Mouse (Mus musculus): ENCODE data around the gene 2410004P03Rik.

The 2410004P03Rik gene

GRCm38 (mm10) chr12:17011100-17011870, at the start of gene 2410004P03Rik:
TSS of gene 2410004P03Rik (minus strand) at chr12:17011727.
- in situ Hi-C loops (cut with MboI, MseI) = no loop called here

DNA sequence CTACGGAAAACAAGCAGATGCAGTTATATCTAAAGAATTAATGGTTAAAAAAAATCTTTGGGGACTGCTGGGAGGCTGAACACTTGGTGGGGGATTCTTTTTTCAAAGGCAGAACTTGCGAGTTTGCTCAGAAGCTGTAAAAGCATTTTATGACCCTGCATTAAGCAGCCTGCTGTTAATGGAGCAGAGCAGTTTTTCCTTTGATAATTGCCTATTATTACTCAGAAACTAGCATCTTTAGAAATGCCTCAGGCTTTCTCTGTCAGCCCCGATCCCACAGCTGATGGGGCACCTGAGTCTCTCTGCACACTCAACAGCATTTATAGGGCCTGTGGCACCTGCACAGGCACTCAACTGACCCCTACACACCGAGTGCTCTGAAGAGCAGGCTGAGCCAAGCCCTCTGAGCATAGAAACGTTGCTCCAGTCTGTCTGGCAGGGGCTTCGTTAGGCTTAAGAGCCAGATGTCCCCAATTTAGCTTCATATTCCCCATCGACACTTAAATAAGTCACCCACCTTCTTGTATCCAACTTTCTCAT, 49.7 kb upstream of the 2410004P03Rik start:
- in situ Hi-C loops (cut with MboI, MseI) = no loop called here

- in situ Hi-C loops (cut with MboI, MseI) = no loop called here
Measured at GRCm38 (mm10) chr12:17058490-17058889, 47.0 kb upstream of the 2410004P03Rik start.

GRCm38 (mm10) chr12:17057110-17057509, 45.6 kb upstream of the 2410004P03Rik start:
- in situ Hi-C loops (cut with MboI, MseI) = no loop called here

DNA sequence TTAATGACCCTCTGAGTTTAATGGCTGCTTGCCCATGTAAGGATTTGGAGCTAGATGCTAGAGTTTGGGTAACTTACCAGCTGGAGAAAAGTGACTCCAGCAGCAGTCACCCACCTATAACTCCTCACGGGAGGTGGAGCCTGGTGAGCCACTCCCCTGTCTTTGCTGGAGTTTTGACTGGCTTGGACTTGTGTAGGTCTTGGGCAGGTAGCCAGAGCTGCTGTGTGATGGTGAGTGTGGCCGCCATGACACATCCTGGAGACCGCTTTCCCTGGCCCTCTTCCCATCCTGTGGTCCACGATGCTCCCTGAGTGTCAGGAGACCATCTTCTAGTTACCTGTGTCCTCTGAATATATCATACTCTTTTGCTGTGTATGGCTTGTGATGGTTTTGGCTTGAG, 44.2 kb upstream of the 2410004P03Rik start:
- in situ Hi-C loops (cut with MboI, MseI) = no loop called here

GRCm38 (mm10) chr12:17054691-17055090, 43.2 kb upstream of the 2410004P03Rik start:
- in situ Hi-C loops (cut with MboI, MseI) = no loop called here

DNA sequence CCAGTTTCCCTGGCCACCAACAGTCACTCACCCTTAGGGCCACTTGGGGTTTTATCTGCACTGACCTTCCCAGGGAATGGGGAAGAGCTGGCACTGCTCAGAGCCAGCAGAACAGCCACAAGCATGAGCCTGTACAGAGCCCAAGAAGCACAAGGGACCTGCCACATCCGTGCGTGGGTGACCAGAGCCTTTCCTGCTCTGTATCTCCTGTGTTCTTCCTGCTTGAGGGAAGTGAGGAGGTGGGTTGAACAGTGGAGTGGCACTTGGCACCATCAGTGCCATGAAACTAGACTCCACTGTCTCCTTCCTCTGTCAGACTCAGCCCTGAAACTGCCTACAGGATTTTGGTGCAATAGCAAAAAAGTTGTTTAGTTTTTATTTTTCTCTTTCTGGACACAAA, 41.1 kb upstream of the 2410004P03Rik start:
- in situ Hi-C loops (cut with MboI, MseI) = no loop called here

DNA sequence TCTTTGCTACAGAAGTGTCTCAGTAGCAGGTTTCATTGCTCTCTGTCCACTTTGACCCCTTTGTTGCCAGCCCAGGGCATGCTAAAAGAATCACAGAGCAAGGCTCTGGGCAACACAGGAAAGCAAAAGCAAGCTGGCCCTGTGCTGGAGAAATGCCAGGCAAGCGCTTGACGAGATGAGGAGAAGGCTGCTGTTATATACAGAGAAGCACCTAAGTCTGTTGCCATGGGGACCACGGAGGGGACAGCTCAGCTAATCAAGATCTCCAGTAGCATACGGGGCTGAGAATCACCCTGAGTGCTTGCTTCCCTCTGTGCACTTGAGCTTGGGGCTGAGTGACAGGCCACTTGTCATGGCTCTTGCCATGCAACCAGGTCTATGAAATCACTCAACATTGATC, 39.5 kb upstream of the 2410004P03Rik start:
- in situ Hi-C loops (cut with MboI, MseI) = no loop called here

GRCm38 (mm10) chr12:17049796-17050195, 38.3 kb upstream of the 2410004P03Rik start:
- in situ Hi-C loops (cut with MboI, MseI) = no loop called here

- in situ Hi-C loops (cut with MboI, MseI) = no loop called here
Measured at GRCm38 (mm10) chr12:17048979-17049612, 37.6 kb upstream of the 2410004P03Rik start.

DNA sequence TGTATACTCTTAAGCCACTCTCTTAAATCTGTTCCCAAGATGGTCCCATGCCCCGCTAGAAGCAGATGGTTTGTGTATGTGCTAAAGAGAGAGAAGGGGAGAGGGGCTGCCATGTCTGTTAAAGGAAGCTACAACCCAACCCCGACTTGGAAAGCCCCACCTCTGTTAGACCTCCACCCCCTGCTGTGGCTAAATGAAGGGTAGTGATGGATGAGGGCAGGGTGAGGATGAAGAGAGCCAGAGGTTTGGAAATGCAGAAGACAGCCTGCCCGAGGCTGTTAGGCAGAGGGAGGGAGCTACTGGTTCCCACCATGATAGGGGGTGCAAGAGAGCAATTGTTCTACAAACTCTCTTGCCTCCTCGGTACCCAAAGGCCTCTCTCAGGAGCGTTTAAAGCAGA, 31.8 kb upstream of the 2410004P03Rik start:
- in situ Hi-C loops (cut with MboI, MseI) = no loop called here

DNA sequence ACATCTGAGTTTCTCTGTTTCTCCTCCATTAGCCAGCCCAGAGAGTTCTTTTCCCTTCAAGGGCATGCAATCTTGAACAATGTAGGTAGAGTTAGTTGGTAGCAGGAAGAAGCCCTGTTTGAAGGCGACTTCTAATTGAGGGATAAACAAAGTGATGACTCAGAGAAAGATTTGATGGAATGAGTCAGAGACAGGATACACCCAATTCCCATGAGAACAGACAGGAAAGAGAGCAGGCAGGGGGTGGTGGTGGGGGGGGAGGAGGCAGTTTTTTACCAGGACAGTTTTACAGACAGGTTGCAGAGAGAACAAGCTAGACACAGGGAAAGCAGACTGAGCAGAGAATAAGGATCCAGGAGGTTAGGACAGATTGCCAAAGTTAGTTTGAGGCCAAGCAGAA, 29.0 kb upstream of the 2410004P03Rik start:
- in situ Hi-C loops (cut with MboI, MseI) = no loop called here

- in situ Hi-C loops (cut with MboI, MseI) = loop anchor here (10.0 kb wide), 1 partner anchor 185 kb away; no protein-coding TSS in a partner anchor
Measured at GRCm38 (mm10) chr12:17039415-17039814, 27.9 kb upstream of the 2410004P03Rik start.

DNA sequence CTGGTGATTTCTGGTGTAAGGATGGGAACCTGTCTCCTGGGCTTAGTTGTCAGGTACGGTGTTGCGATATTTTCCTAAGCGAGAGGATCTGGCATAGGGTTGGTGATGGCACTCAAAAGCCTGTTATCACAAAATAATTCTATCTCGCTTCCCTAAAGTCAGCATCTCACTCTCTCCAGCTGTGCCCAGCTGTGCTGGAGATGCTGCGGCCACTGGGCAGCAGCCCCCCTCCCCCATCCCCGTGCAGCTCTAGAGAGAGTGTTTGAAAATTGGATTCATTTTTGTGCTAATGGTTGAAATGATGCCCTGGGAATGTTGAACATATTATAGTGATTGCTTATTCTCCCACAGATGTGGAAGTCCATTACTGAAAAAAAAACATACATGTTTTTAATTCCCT, 26.7 kb upstream of the 2410004P03Rik start:
- in situ Hi-C loops (cut with MboI, MseI) = loop anchor here (10.0 kb wide), 1 partner anchor 187 kb away; no protein-coding TSS in a partner anchor

DNA sequence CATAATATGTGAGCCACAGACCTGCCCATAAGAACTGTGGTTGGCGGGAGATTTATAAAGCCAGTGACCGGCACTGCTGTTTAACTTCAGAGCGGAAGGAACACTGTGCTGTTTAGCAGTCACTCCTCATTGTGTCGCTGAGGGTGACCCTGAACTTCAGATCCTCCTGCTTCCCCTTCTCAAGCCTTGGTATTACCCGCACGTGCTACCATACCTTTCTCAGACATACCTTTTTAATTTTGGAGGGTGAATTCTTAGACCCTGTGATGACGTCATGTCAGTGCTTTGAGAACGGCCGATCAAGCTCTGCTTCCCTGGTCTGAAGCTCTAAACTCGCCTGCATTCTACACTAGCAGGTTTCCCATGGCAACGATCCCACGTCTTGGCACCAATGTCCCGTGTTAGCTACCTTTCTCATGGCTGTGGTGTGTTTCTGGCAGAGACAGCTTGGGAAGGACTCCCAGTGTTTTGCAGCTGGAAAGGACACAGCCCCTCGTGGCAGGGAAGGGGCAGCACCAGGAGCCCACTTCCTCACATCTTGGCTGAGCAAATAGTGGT, 25.6 kb upstream of the 2410004P03Rik start:
- in situ Hi-C loops (cut with MboI, MseI) = loop anchor here (10.0 kb wide), 1 partner anchor 188 kb away; no protein-coding TSS in a partner anchor

- in situ Hi-C loops (cut with MboI, MseI) = loop anchor here (10.0 kb wide), 1 partner anchor 188 kb away; no protein-coding TSS in a partner anchor
Measured at GRCm38 (mm10) chr12:17036532-17036931, 25.0 kb upstream of the 2410004P03Rik start.

DNA sequence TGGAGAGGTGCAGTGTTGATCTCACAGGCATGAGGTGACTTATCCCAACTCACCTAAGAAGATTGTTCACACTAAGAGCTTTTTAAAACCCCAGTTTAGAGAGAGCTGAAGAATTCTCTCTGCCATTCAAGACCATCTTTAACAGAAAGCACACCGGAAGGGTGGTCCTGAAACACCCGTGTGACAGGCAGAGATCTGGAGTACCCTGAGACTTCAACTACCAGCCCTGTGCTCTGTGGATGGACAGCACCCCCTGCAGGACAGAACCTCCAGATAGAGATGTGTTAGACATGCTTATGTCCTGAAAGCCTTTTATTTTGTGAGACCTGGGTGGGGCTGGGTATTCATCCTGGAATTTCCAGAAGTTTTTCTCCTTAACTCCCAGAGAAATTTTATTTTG, 23.6 kb upstream of the 2410004P03Rik start:
- in situ Hi-C loops (cut with MboI, MseI) = loop anchor here (10.0 kb wide), 1 partner anchor 190 kb away; no protein-coding TSS in a partner anchor

GRCm38 (mm10) chr12:17034671-17035070, 23.1 kb upstream of the 2410004P03Rik start:
- in situ Hi-C loops (cut with MboI, MseI) = loop anchor here (5.0 to 10.0 kb wide), 2 partner anchors 190 to 218 kb away; no protein-coding TSS in a partner anchor

- in situ Hi-C loops (cut with MboI, MseI) = loop anchor here (5.0 to 10.0 kb wide), 2 partner anchors 191 to 219 kb away; no protein-coding TSS in a partner anchor
Measured at GRCm38 (mm10) chr12:17033464-17033841, 21.9 kb upstream of the 2410004P03Rik start.

DNA sequence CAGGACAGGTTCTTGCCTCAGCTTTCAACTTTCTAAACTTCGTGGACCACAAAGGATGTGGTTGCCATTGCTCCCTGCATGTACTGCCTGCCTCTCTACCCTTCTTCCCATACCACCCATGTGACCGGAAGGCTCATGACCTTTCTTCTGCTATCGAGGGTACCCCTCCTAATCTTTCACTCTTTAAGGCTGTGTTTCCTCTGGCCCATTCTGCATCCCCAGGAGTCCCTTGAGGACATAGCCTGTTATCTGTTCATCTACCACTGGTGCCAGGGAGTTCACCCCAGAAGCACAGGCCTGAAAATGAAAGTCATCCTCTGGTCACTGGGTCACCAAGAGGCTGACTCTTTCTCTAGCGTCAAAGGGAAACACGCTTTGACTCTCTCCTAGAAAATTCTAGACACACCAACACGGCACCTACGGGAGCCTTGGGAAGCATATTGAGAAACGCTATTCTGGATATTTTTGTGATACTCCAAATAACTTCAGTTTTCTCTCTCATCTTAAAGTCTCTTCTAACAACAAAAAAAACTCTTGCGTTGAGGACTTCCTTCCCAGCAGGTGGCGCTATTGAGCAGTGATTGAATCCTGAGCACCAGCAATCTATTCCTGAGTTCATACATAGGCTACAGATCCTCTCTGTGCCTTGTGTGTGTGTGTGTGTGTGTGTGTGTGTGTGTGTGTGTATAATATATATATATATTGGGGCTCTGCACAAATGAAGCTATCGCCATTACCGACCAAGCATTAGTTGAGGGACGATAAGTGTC, 21.4 kb upstream of the 2410004P03Rik start:
- in situ Hi-C loops (cut with MboI, MseI) = loop anchor here (5.0 to 10.0 kb wide), 2 partner anchors 192 to 219 kb away; no protein-coding TSS in a partner anchor

DNA sequence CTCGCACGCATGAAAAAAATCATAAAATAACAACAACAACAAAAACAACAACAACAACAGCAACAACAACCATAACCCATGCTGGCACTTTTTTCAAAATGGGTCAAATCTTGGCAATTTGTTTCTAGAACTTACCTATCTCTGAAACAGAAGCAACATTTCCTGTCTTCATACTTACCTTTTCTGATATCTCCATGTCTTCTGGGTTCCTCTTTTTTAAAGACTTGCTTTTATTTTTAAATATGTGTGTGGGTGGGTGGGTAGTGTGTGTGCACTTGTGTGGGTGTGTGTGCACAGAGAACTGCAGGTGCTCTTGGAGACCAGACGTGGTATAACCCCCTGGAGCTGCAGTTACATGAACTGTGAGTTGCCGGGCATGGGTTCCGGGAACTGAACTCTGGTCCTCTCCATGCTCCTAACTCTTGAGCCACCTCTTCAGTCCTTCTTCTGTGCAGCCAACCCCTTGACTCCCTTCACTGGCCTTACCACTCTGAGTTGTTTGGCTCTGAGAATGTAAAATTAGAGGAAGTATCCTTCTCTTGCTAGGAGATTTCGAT, 13.1 kb upstream of the 2410004P03Rik start:
- in situ Hi-C loops (cut with MboI, MseI) = no loop called here
